Mouse (Mus musculus): ENCODE measurements around the gene Gm2174.

Gene Gm2174

GRCm38 (mm10) chrX:56447524-56448015 lies at the start of gene Gm2174:
TSS of gene Gm2174 (plus strand) at chrX:56447965.
- DNase-seq (ENCODE audit: low read depth, low spot score) = no peak

DNA sequence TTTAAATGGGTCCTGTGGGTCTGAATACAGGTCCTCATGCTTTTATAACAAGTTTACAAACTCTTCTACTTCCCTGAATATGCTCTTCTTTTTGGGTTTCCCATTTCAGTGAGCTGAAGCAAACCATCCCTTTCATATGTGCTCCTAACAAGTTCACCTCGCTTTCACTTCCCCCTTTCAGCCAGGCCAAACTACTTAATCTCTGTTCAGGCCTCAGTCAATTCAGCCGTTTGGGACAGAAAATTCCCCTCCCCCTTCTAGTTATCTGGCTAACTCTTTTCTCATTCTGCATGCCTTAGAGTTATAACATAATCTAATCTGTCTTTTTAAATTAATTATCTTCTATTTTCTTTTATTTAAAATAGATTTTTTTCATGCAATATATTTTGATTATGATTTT lies 43.1 kb upstream of the Gm2174 start:
- no peak for DNase-seq (ENCODE audit: low read depth, low spot score)

GRCm38 (mm10) chrX:56405482-56405881 lies 42.3 kb upstream of the Gm2174 start:
- no peak for DNase-seq (ENCODE audit: low read depth, low spot score)

DNA sequence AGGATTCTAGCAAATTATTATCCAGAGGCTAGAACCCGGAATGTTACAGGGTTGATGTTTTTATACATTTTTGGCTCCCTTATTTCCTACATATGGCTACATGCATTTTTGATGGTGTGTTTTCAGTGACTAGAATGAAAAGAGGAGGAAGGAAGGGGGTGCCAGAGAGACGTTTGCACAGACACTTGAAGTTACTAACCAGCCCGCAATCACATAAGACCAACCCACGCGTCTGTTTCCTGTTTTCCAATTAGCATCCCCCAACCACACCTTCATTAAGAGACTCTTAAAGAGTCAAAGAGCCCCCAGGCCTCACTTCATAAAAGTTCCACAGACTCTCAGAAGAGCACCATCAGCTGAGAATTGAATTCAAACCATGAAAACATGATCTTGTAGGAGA lies 41.6 kb upstream of the Gm2174 start:
- no peak for DNase-seq (ENCODE audit: low read depth, low spot score)

- DNase-seq (ENCODE audit: low read depth, low spot score) = no peak
These were observed 31.5 kb upstream of the Gm2174 start for GRCm38 (mm10) chrX:56416277-56416676.

DNA sequence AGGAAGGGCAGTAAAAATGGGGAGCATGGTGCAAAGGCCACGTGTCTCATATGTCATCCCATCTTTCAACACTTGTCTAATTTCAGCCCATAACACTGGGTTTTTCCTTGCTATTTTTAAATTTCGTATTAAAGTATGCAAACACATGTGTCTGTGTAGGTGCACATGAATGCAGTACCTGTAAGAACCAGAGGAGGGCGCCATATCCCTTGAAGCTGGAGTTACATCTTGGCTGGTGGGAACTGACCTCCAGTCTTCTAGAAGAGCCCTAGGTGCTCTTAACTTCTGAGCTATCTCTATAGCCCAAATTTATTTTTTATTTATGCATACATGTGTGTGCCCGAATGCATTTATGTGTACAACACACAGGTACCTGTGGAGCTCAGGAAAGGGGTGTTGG lies 30.2 kb upstream of the Gm2174 start:
- peak; percentile 35 for DNase-seq (ENCODE audit: low read depth, low spot score)

- DNase-seq (ENCODE audit: low read depth, low spot score) = peak; percentile 16
These were observed 17.2 kb upstream of the Gm2174 start for GRCm38 (mm10) chrX:56430601-56431000.

DNA sequence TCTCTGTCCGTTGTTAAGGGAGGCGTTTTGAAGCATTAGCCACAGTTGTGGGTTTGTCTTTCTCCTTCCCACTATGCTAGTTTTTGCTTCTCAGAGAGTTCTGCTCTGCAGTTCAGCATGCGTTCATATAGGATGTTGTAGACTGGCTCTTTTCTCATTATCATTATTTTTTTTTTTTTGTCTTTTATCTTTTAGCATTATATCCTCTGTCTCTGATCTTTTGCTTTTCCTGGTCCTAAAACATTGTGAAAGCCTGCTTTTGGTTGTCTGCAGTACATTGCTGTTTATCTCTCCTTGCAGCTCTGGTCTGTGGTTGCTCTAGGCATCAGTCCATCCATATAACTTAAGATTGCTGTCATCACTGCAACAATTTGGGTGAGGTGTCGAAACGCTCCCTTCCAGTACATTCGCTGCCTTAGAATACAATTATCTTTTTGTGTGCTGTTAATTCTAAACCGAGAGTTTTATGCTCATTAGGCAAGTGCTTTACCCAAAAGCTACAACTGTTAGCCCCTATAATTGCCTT lies 11.9 kb upstream of the Gm2174 start:
- DNase-seq (ENCODE audit: low read depth, low spot score) = no peak

DNA sequence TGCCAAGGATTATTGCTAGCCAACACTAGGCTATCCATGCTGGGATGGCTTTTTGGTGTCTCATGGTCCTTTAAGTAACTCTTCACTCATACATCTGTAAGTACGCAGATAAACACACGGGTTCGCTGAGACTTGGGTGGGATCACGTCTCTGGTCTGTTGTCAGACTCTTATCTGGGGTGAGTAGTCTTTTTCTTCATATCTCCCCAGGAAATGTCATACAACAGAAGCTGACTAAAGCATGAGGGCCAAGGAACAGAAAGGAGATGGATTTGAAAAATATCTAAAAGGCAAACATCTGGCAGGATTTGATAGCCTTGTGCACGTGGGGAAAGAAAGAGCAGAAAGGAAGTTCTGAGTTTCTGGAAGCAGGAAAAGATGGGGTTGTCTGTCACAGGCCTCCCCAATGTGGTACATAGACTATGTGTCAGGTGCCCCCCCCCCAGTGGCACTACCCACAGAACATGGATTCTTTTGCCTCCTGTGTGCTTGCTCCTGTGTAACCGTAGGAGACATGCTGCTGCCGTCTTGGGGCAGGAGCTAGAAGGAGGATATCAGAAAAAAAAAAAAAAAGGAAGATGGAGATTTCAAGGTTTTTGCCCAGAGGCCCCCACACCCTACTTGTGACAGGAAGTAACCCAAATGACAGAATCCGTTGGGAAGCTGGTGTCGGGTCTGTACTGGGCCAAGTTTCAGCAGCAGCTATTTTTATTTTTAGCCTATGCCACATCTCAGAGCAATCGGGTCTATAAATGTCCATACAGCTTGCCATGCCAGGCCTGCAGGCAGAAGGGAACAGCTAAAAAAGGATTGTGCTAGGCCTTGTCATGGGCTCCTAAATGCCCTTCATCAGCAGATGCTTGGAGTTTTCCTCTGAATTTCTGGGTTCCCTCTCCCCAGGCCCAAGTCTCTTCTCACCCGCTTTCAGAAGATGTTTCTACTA lies 1.0 kb upstream of the Gm2174 start:
- no peak for DNase-seq (ENCODE audit: low read depth, low spot score)

DNA sequence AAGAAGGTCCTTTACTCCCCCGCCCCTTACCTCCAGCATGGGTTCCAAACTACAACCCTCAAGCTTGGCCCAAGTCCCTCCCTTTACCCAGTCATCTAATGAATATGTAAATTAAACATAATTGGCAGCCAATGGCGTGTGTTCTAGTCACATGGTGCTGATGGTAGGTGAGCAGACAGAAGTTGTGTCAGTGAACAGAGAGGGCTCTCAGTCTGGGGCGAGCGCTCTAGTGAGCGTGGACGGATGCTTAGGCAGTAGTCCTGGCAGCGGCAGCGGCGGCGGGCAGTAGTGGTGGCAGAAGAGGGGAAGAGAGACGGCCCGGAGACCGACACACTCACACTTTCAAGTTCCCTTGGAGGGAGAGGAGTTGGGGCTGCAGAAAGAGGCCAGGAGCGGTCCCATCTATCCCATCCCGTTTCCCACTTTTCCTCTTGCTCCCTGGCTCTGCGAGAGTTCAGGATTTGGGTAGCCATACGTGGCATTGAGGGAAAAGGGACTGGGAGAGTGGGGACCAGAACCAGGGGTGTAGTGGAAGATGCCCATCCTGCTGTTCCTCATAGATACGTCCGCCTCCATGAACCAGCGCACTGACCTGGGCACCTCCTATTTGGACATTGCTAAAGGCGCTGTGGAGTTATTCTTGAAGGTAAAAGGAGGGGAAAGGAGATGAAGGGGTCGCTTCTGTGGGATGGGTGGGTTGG lies 7.1 kb downstream of the Gm2174 start, which contains the start of gene Ints6l:
Gene Ints6l, plus strand, starts transcription at position 187 of the 701 bp plus-strand sequence.
- peak; percentile 88 for DNase-seq (ENCODE audit: low read depth, low spot score)

DNA sequence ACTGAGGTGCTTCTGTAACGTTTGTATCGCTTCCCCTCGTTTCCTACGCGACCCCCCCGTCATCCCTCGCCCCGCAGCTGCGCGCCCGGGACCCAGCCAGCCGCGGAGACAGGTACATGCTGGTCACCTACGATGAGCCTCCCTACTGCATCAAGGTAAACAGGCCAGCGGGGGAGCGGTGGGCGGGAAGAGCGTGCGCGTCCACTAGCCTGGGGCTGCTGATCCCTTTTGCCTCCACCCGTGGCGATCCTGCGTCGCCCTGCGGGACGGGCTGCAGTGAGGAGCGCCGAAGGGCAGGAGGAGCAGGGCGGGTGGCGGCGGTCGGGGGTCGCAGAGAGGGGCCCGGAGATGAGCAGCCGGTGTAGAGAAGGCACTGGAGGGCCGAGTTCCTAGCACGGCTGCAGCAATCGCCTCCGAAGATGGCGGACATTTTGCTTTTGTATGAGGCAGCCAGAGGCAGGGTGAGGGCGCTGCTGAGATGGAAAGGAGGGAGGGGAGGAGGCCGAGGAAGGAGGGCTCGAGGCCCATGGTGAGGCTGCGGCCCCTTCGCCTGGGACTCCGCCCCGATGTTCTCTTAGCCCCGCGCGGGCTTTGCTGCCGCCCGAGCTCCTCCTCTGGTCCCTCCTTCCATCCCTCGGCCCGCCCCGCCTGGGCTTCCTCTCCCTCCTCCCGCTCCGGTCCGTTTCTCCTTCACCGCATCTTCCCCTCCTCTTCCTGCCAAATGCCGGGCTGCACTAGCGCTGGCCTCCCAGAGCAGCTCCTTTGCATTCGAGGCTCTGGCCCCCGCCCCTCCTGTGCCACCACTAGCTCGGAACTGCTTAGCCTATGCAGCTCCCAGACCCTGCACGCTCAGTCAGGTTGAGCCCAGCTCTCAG lies 7.8 kb downstream of the Gm2174 start:
- peak; percentile 88 for DNase-seq (ENCODE audit: low read depth, low spot score)

DNA sequence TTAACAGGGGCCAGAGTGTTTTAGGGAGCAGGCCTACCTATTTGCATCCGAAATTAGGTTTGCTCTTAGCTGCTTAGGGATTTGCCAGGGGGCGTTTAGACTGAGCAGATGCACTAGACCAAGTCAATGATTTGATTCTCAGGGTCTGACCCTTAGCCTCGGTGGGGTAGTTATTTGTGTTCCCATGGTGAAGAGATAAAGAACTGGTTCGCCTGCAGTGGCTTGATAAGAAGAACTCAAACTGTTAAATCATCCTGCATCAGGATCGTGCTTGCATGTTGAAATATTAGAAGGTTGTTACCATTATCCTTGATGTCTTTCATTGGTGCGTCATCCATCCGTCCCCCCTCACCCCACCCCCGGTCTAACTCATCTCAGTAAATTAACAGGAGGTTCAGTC lies 8.6 kb downstream of the Gm2174 start:
- DNase-seq (ENCODE audit: low read depth, low spot score) = no peak

DNA sequence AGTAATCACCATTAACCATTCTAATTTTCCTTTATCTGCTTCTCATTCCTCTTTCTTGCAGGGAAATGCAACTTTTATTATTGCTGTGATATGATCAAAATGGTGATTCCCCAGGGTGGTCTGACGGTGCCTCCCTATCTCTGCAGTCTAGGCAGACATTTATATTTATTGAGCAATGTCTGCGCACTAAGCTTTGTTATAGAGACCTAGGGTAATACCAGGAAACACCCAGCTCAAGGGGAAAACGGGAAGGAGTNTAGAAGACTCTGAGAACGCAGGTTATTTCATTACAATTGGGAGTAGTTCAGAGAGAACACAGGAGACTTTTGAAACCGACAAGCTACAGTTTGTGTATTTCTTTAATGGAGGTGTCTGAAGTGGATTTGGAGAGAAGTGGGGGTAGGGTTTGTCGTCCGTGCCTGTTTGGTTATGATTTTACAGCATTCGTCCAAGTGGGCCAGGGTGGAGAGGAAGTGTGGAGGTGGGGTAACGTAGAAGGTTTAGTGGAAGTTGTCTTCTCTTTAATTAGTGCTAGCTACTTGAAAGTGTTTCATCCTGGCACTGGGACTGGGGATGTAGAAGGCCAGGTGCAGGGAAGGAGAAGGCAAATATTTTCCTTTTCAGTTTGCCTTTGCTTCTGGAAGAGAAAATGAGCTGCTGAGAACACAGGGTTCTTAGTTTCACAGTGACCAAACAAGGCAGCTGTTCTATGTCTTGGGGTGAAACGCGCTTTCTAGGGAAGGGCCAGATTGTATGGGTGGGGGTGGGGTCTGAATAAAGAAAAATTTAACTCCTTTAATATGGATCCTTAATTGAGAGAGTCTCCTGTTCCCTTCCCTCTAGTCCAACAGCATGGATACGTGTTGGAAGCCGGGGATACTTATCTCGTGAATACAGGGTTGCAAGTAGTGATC lies 14.5 kb downstream of the Gm2174 start:
- DNase-seq (ENCODE audit: low read depth, low spot score) = no peak

- no peak for DNase-seq (ENCODE audit: low read depth, low spot score)
These were observed 17.1 kb downstream of the Gm2174 start for GRCm38 (mm10) chrX:56464906-56465305.

DNA sequence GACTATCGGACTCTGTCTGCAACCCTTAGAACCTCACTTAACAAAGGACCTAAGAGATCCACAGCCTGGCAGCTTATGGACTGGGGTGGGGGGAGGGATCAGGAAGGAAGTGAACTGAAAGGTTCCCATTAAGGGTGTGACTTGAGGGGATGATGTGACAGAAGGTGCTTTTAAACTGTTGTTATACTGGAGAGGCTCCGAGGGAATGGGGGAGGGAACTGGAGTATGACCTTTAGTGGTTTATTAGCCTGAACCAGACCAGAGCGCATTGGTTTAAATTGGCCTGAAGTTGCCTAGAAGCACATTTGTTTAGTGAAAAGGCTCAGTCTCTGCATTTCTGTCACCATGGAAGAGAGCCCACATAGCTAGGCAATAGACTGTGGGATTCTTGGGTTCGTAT lies 19.9 kb downstream of the Gm2174 start:
- DNase-seq (ENCODE audit: low read depth, low spot score) = peak; percentile 50

DNA sequence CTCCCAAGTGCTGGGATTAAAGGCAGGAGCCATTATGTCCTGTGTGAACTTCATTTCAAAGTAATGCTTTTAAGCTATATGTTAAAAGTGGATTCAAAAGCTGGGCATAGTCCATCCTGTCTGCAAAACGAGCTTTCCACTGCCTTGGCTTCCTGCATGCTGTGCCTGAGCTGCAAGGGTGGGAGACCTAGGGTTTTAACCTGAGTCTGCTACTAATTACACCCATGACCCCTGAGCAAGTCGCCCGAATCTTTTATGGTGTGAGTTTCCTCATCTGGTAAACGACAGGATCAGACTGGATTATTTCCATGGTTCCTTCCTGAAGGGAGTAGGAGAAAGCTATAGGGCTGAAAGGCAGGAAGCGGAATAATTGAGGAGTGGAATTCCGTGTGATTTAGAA lies 20.7 kb downstream of the Gm2174 start:
- no peak for DNase-seq (ENCODE audit: low read depth, low spot score)

GRCm38 (mm10) chrX:56474035-56474434 lies 26.3 kb downstream of the Gm2174 start:
- no peak for DNase-seq (ENCODE audit: low read depth, low spot score)

- DNase-seq (ENCODE audit: low read depth, low spot score) = no peak
These were observed 29.8 kb downstream of the Gm2174 start for GRCm38 (mm10) chrX:56477553-56477952.

DNA sequence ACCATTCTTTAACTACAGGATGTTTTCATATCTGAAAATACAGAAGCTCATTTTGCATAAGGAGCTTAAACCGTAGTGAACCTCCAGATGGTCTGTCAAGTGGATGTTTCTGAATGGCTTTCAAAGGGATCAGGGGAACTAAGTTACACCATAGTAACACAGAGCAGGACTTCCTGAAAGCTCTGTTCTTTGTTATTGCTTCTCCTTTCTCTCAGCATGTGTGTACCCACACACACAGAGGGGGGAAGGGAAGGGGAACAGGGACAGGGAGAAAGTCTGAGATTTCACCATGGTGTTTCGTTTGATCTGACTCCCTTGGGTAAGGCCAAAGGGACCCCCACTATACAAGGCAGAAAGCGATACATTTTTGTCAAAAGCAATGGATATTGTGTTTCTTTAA lies 34.1 kb downstream of the Gm2174 start:
- DNase-seq (ENCODE audit: low read depth, low spot score) = no peak

GRCm38 (mm10) chrX:56489758-56490157 lies 42.0 kb downstream of the Gm2174 start:
- peak; percentile 59 for DNase-seq (ENCODE audit: low read depth, low spot score)

Data from R1 (cell line).